Mouse (Mus musculus): ENCODE measurements around the gene Fgf14. TPM values are rescaled to one million over a fixed set of nuclear protein-coding genes. Genes with fewer than 3 reads are reported as not detected.
A peak's percentile ranks its signal among the peaks of the same experiment; 100 is the strongest.

Fgf14 gene
- not detected in 2 replicates for polyA plus RNA-seq (2012; ENCODE audit: insufficient read depth, insufficient read length, low replicate concordance, missing spikeins)

DNA sequence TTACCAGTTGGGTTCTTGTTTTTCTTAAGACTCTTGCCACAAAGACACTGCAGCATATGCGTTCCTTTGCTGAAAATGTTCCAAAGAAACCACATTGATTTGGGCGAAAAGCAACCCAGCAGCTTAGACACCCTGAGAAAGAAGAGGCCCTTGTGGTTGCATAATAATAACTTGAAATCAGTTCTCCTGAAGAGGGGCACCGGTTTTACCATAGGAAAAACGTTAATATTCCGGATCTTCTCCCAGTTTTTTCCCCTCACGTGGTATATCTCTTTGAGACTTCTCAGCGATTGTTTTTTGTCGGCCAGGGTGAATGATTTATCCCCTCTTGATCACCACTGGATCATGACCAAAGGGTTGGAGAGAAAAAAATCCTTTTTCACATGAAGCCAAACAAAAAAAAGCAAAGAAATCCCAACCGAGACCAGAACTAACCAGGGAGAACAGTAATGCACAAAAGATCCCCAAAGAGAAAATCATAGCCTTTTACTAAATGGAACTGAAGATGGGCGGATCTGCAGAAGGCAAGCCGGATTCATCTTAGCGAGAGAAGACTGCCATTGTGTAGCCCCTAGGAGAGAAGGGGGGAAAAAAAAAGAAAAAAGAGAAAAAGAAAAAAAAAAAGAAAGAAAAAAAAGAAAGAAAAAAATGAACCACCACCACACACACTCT, at the start of gene Fgf14:
Gene Fgf14 (minus strand): TSS at position 622 of the 672 bp plus-strand sequence.
- Histone ChIP-seq H3K4me3 (ENCODE audit: insufficient read depth, low read depth, low read length) (peak within 1 kb of the TSS; percentile 72), H3K27ac (ENCODE audit: insufficient read depth, low read depth, low read length) (peak within 1 kb of the TSS; percentile 85), H3K4me1 (ENCODE audit: control insufficient read depth, insufficient read depth, low read length) (peaks cover 4% of the 10 kb centered on the region; the same call in 1 of the 2 replicates)
- no peak for TF ChIP-seq CTCF (IDR thresholded peaks at IDR 0.05; ENCODE audit: insufficient read depth, low read depth, low read length)
- TF ChIP-seq POLR2A (IDR thresholded peaks at IDR 0.05; ENCODE audit: insufficient read depth, low read depth, low read length), result no peak
- WGBS, result 5% methylated on average over 12 of the region's 12 CpGs

DNA sequence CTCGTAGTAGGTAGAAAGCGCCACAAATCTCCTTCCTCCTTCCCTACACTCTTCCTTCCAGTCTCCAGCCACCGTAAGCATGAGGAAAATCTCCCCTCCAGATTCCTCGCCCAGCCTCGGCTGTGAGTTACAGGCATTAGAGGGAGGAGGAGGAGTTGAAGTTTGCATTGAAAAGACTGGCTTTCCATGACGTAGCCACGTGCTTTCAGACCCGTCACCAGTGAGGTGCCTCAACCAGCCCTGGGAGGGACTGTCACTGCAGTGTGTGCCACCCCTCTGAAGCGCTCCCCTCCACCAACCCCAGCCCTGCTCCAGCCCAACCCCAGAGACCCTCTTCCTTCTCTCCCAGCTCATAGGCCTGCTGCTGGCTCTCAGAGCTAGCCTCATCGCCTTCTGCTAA, 452 bp upstream of the Fgf14 start:
- Histone ChIP-seq H3K27ac (ENCODE audit: insufficient read depth, low read depth, low read length) (peak overlapping the region; percentile 85; the same call in 1 of the 2 replicates), H3K4me3 (ENCODE audit: insufficient read depth, low read depth, low read length) (peak overlapping the region; percentile 72), H3K4me1 (ENCODE audit: control insufficient read depth, insufficient read depth, low read length) (peaks cover 4% of the 10 kb centered on the region; the same call in 1 of the 2 replicates)
- WGBS, result under 1% methylated on average over 10 of the region's 10 CpGs
- TF ChIP-seq CTCF (IDR thresholded peaks at IDR 0.05; ENCODE audit: insufficient read depth, low read depth, low read length) (no peak), POLR2A (IDR thresholded peaks at IDR 0.05; ENCODE audit: insufficient read depth, low read depth, low read length) (0 out of 2 replicates have a peak, but pooled peaks have one; percentile 9)

DNA sequence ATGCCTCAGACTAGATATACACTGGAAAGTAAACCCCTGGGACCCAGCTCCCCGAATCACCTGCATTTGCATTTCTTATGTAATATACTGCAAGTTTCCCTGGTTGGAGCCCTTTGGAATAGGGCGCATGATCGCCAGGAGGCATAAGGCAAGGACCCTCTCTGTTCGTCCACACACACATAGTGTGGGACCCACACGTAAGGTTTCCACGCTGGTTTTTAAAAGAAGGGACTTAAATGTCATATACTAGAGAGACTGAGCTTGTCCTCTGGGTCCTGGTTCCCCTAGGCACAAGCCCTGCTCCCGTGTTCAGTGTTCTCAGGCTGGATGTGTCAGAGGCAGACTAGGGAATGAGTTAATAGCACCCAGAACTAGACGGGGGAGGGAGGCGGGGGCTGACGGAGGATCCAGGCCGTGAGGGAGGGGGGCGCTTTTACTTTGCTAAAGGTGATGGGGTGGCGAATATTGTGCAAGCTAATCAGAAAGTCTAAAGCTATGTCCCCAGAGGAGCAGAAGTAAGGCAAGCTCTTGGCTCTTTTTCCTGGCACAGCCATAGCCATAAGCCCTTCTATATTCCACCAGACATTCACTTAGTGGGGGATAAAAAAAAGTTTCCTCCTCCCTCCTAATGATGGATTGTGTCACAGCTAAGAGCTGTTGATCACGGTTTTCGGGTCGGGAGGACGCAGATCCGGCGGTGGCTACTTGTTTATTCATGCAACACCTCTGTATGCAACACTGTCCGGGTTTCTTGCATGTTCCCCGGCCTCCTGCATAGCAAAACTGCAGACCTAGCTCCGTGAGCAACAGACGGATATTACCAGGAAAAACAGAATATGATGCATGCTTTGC, 1.0 kb downstream of the Fgf14 start:
- Histone ChIP-seq H3K4me1 (ENCODE audit: control insufficient read depth, insufficient read depth, low read length) (peaks cover 4% of the 10 kb centered on the region; the same call in 1 of the 2 replicates), H3K4me3 (ENCODE audit: insufficient read depth, low read depth, low read length) (peak overlapping the region; percentile 72), H3K27ac (ENCODE audit: insufficient read depth, low read depth, low read length) (peak overlapping the region; percentile 85)
- 3% methylated on average over 23 of the region's 23 CpGs for WGBS
- no peak for TF ChIP-seq CTCF (IDR thresholded peaks at IDR 0.05; ENCODE audit: insufficient read depth, low read depth, low read length)
- no peak; the same call in 1 of the 2 replicates for TF ChIP-seq POLR2A (IDR thresholded peaks at IDR 0.05; ENCODE audit: insufficient read depth, low read depth, low read length)

DNA sequence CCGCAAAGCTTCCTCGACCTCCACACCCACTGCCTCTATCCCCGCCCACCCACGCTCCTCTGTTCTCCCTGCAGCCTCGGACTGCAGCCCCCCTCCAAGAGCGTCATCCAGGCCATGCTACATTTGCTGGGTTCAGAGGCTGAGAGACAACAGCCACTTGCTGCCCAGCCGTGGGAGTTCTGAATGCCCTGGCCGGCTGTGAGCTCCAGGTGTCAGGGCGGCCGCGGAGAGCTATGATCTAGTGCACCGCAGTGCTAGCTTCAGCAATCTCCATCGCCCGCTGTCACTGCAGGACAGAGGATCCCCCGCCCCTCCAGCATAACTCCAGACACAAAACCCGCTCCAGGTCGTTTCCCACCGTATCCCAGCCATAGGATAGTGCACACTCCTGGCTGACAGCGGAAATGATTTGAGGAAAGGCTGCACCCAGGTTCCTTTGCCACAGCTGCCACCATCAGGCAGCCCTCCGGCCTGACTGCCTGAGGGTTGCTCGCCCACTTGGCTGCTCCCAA, 1.7 kb downstream of the Fgf14 start:
- H3K4me3 ChIP-seq (ENCODE audit: insufficient read depth, low read depth, low read length), result peak overlapping the region; percentile 72
- peak overlapping the region; percentile 85 for H3K27ac ChIP-seq (ENCODE audit: insufficient read depth, low read depth, low read length)

DNA sequence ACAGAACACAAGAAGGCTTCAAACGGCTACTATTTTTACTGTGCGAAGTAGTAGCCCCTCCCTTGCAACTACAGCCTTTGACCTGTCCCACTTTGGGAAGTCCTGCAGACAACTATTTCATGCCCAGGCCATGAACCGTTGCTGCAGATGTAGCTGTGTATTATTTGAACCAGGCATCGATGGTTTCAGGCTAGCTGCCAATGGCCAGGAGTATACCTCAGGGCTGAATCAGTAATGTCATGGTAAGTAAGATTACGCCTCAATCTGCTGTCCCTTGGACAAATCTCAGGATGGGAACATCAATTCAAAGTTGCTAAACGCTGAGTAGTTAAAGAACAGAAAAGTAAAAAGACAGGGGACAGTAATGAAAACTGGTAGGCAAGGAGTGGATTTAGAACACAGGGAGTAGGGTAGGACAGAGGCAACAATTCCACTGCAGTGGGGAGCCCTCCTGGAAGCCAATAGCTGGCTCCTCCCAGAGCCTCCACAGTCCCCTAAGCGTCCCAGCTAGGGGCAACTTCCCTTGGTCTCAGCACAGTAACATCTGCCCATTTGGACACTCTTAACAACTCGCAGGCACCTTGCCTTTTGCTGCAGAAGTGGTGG, 2.3 kb downstream of the Fgf14 start:
- WGBS, result 22% methylated on average over 8 of the region's 8 CpGs
- no peak overlapping the region for H3K27ac ChIP-seq (ENCODE audit: insufficient read depth, low read depth, low read length)

More for the DNA sequence above, 1.7 kb downstream of the Fgf14 start:
- TF ChIP-seq CTCF (IDR thresholded peaks at IDR 0.05; ENCODE audit: insufficient read depth, low read depth, low read length) (no peak), POLR2A (IDR thresholded peaks at IDR 0.05; ENCODE audit: insufficient read depth, low read depth, low read length) (no peak)
- 2% methylated on average over 21 of the region's 21 CpGs for WGBS
- peaks cover 4% of the 10 kb centered on the region; the same call in 1 of the 2 replicates for H3K4me1 ChIP-seq (ENCODE audit: control insufficient read depth, insufficient read depth, low read length)

DNA sequence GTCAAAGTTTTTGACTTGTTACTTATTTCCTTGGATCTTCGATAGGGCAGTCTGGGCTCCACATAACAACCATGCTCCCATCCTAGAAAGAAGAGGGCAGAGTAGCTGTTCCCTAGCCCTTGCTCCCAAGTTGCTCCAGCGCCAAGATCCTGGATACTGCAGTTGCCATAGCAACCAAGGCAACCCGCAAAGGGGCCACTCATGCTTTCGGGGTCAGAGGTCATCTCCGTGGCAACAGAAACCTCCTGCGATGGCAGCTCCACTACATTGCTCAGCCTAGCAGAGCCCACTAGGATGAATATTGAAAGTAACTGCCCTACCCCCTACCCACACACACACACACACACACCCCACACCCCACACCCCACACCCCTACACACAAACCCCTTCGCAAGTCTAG, 7.2 kb downstream of the Fgf14 start:
- H3K4me3 ChIP-seq (ENCODE audit: insufficient read depth, low read depth, low read length), result no peak overlapping the region
- 16% methylated on average over 7 of the region's 7 CpGs for WGBS
- H3K27ac ChIP-seq (ENCODE audit: insufficient read depth, low read depth, low read length), result no peak overlapping the region
- peaks cover 3% of the 10 kb centered on the region for H3K4me1 ChIP-seq (ENCODE audit: control insufficient read depth, insufficient read depth, low read length)
- TF ChIP-seq CTCF (IDR thresholded peaks at IDR 0.05; ENCODE audit: insufficient read depth, low read depth, low read length) (no peak), POLR2A (IDR thresholded peaks at IDR 0.05; ENCODE audit: insufficient read depth, low read depth, low read length) (no peak)

More for the DNA sequence above, 2.3 kb downstream of the Fgf14 start:
- TF ChIP-seq CTCF (IDR thresholded peaks at IDR 0.05; ENCODE audit: insufficient read depth, low read depth, low read length), result no peak
- TF ChIP-seq POLR2A (IDR thresholded peaks at IDR 0.05; ENCODE audit: insufficient read depth, low read depth, low read length), result no peak
- H3K4me3 ChIP-seq (ENCODE audit: insufficient read depth, low read depth, low read length), result peak overlapping the region; percentile 72
- peaks cover 6% of the 10 kb centered on the region for H3K4me1 ChIP-seq (ENCODE audit: control insufficient read depth, insufficient read depth, low read length)

DNA sequence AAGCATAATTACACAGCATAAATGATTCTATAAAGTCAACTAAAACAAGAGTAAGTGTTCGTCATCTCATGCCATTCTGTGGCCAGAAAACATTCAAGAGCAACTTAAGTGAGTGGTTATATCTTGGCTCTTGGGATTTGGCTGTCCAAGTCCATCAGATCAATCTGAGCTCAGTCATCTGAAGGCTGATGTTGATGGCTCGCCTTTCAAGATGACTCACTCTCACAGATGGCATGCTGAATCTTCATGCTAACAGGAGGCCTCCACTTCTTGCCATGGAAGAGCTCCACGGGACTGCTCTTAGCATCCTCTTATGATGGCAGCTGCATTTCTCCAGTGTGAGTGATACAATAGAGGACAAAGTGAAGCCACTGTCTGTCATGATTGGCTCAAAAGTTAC, 34.1 kb downstream of the Fgf14 start:
- Histone ChIP-seq H3K4me1 (ENCODE audit: control insufficient read depth, insufficient read depth, low read length) (no peaks in the 10 kb centered on the region), H3K27ac (ENCODE audit: insufficient read depth, low read depth, low read length) (no peak overlapping the region), H3K4me3 (ENCODE audit: insufficient read depth, low read depth, low read length) (no peak overlapping the region)
- WGBS, result 77% methylated on average over 3 of the region's 3 CpGs
- TF ChIP-seq CTCF (IDR thresholded peaks at IDR 0.05; ENCODE audit: insufficient read depth, low read depth, low read length) (no peak), POLR2A (IDR thresholded peaks at IDR 0.05; ENCODE audit: insufficient read depth, low read depth, low read length) (no peak)

DNA sequence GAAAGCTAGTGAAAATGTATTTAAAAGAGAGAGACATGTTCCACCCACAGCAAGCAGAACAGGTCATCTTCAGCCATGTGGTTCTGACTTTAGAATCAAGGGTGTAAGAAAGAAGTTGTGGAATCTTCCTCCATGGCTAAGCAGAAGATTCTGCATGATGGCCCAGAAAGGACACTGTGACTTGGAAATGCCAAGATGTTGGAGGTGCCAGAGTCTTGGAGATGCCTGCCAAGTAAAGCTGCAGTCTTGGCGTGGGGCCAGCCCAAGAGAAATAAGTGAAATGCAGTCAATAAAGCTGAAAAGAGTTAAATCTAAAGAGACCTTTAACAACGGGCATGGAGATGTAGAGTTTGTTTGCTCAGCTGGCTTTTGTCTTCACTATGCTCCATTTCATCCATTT, 42.0 kb downstream of the Fgf14 start:
- TF ChIP-seq POLR2A (IDR thresholded peaks at IDR 0.05; ENCODE audit: insufficient read depth, low read depth, low read length) (no peak), CTCF (IDR thresholded peaks at IDR 0.05; ENCODE audit: insufficient read depth, low read depth, low read length) (no peak)
- no peaks in the 10 kb centered on the region for H3K4me1 ChIP-seq (ENCODE audit: control insufficient read depth, insufficient read depth, low read length)
- H3K4me3 ChIP-seq (ENCODE audit: insufficient read depth, low read depth, low read length), result no peak overlapping the region
- 57% methylated on average over 2 of the region's 2 CpGs for WGBS
- H3K27ac ChIP-seq (ENCODE audit: insufficient read depth, low read depth, low read length), result no peak overlapping the region
